Mouse (Mus musculus) forebrain, embryonic 10.5 days (tissue): Measurements from ENCODE around the gene Primpol. TPM values are rescaled to one million over a fixed set of nuclear protein-coding genes. Genes with fewer than 3 reads are reported as not detected.

Experiments
- DNase-seq: peaks from one replicate; pipeline ENCODE4 v3.0.0-alpha.2; 2017; ENCODE audit warnings: low spot score; ENCODE audit errors: extremely low spot score
- H3K27ac ChIP-seq: fragments of 300-500 bp; sonication (generic); 2 replicates; pipeline ENCODE4 v1.5.1; 2016; ENCODE audit warnings: mild to moderate bottlenecking
- H3K27me3 ChIP-seq: fragments of 300-500 bp; sonication (generic); 2 replicates; pipeline ENCODE4 v1.6.1; 2016; ENCODE audit warnings: mild to moderate bottlenecking; ENCODE audit not compliant: poor library complexity, severe bottlenecking
- H3K36me3 ChIP-seq: fragments of 300-500 bp; sonication (generic); replicated peaks from 2 replicates; pipeline ENCODE4 v1.6.1; 2016; ENCODE audit warnings: mild to moderate bottlenecking, moderate library complexity
- H3K4me1 ChIP-seq: fragments of 300-500 bp; sonication (generic); 2 replicates; pipeline ENCODE4 v1.6.1; 2016
- H3K4me3 ChIP-seq: fragments of 300-500 bp; sonication (generic); 2 replicates; pipeline ENCODE4 v1.5.1; 2016; ENCODE audit warnings: mild to moderate bottlenecking, moderate library complexity
- H3K9me3 ChIP-seq: fragments of 300-500 bp; sonication (generic); 2 replicates; pipeline ENCODE4 v1.6.1; 2016; ENCODE audit warnings: mild to moderate bottlenecking, moderate library complexity
- WGBS: fragments of 180-500 bp; shearing (Covaris S2); methylation state at CpG from one replicate; pipeline ENCODE4 v1.1.7; 2016; 5-methylcytosine and 5-hydroxymethylcytosine counted together
- polyA plus RNA-seq: library from polyadenylated mRNA; unstranded; fragments of >200 nt; fragmentation: Nextera tagmentation; extraction: Ambion mirVana; gene quantifications from 2 replicates; pipeline ENCODE4 v1.2.1, GENCODE M21; 2016

Gene Primpol
- polyA plus RNA-seq, 1 experiment from 2014 or later = 9.9 TPM

- H3K27ac ChIP-seq = 0 out of 2 replicates have a peak overlapping the region, but pooled peaks have one; percentile 10
- no peaks in the 10 kb centered on the region for H3K36me3 ChIP-seq
- no peak overlapping the region for H3K4me3 ChIP-seq
- peaks cover 5% of the 10 kb centered on the region for H3K4me1 ChIP-seq
- WGBS = 88% methylated on average over 11 of the region's 11 CpGs
- H3K9me3 ChIP-seq = no peaks in the 10 kb centered on the region
- no peaks in the 10 kb centered on the region for H3K27me3 ChIP-seq
- no peak for DNase-seq
Observed at GRCm38 (mm10) chr8:46546431-46547176, 70.4 kb downstream of the Primpol start.

- H3K27me3 ChIP-seq = no peaks in the 10 kb centered on the region
- no peaks in the 10 kb centered on the region for H3K9me3 ChIP-seq
- H3K4me1 ChIP-seq = peaks cover under 1% of the 10 kb centered on the region; the same call in 1 of the 2 replicates
- no peak overlapping the region for H3K4me3 ChIP-seq
- no peak overlapping the region for H3K27ac ChIP-seq
- no peak for DNase-seq
- 81% methylated on average over 5 of the region's 5 CpGs for WGBS
- H3K36me3 ChIP-seq = no peaks in the 10 kb centered on the region
Observed at GRCm38 (mm10) chr8:46545854-46546253, 71.2 kb downstream of the Primpol start.

- Histone ChIP-seq H3K4me3 (no peak overlapping the region), H3K36me3 (no peaks in the 10 kb centered on the region), H3K27me3 (no peaks in the 10 kb centered on the region), H3K27ac (no peak overlapping the region), H3K4me1 (no peaks in the 10 kb centered on the region), H3K9me3 (no peaks in the 10 kb centered on the region)
- no peak for DNase-seq
- 80% methylated on average over 6 of the region's 6 CpGs for WGBS
Observed at GRCm38 (mm10) chr8:46543662-46544061, 73.3 kb downstream of the Primpol start.

- H3K27ac ChIP-seq = no peak overlapping the region
- no peak for DNase-seq
- H3K4me1 ChIP-seq = no peaks in the 10 kb centered on the region
- no peaks in the 10 kb centered on the region for H3K36me3 ChIP-seq
- H3K4me3 ChIP-seq = no peak overlapping the region
- 87% methylated on average over 7 of the region's 7 CpGs for WGBS
- no peaks in the 10 kb centered on the region for H3K27me3 ChIP-seq
- no peaks in the 10 kb centered on the region for H3K9me3 ChIP-seq
Observed at GRCm38 (mm10) chr8:46543191-46543590, 73.8 kb downstream of the Primpol start.

- 72% methylated on average over 5 of the region's 5 CpGs for WGBS
- Histone ChIP-seq H3K27me3 (no peaks in the 10 kb centered on the region), H3K27ac (no peak overlapping the region), H3K4me3 (no peak overlapping the region), H3K4me1 (no peaks in the 10 kb centered on the region), H3K9me3 (no peaks in the 10 kb centered on the region), H3K36me3 (no peaks in the 10 kb centered on the region)
- no peak for DNase-seq
Observed at GRCm38 (mm10) chr8:46539701-46540100, 77.3 kb downstream of the Primpol start.

- no peaks in the 10 kb centered on the region for H3K27me3 ChIP-seq
- H3K4me3 ChIP-seq = no peak overlapping the region
- 91% methylated on average over 7 of the region's 7 CpGs for WGBS
- H3K27ac ChIP-seq = no peak overlapping the region
- H3K4me1 ChIP-seq = no peaks in the 10 kb centered on the region
- H3K9me3 ChIP-seq = no peaks in the 10 kb centered on the region
- DNase-seq = no peak
- H3K36me3 ChIP-seq = no peaks in the 10 kb centered on the region
Observed at GRCm38 (mm10) chr8:46533926-46534325, 83.1 kb downstream of the Primpol start.

- 58% methylated on average over 4 of the region's 4 CpGs for WGBS
- DNase-seq = no peak
- no peak overlapping the region for H3K27ac ChIP-seq
- H3K36me3 ChIP-seq = no peaks in the 10 kb centered on the region
- H3K9me3 ChIP-seq = no peaks in the 10 kb centered on the region
- no peaks in the 10 kb centered on the region for H3K4me1 ChIP-seq
- no peaks in the 10 kb centered on the region for H3K27me3 ChIP-seq
- H3K4me3 ChIP-seq = no peak overlapping the region
Observed at GRCm38 (mm10) chr8:46530541-46530940, 86.5 kb downstream of the Primpol start.

GRCm38 (mm10) chr8:46529508-46529907 lies 87.5 kb downstream of the Primpol start:
- Histone ChIP-seq H3K4me1 (no peaks in the 10 kb centered on the region), H3K36me3 (no peaks in the 10 kb centered on the region), H3K27ac (no peak overlapping the region), H3K4me3 (no peak overlapping the region), H3K27me3 (no peaks in the 10 kb centered on the region), H3K9me3 (no peaks in the 10 kb centered on the region)
- DNase-seq = no peak
- 86% methylated on average over 4 of the region's 4 CpGs for WGBS

- Histone ChIP-seq H3K4me1 (0 out of 2 replicates have a peak, but pooled peaks cover 4% of the 10 kb centered on the region), H3K27ac (no peak overlapping the region), H3K4me3 (no peak overlapping the region), H3K27me3 (no peaks in the 10 kb centered on the region), H3K9me3 (no peaks in the 10 kb centered on the region), H3K36me3 (no peaks in the 10 kb centered on the region)
- DNase-seq = no peak
- 90% methylated on average over 10 of the region's 10 CpGs for WGBS
Observed at GRCm38 (mm10) chr8:46526821-46527220, 90.2 kb downstream of the Primpol start.

- H3K27me3 ChIP-seq = no peaks in the 10 kb centered on the region
- WGBS = 93% methylated on average over 8 of the region's 8 CpGs
Observed at GRCm38 (mm10) chr8:46526098-46526497, 90.9 kb downstream of the Primpol start.

More at GRCm38 (mm10) chr8:46526098-46526497, 90.9 kb downstream of the Primpol start:
- H3K4me3 ChIP-seq = no peak overlapping the region
- H3K9me3 ChIP-seq = no peaks in the 10 kb centered on the region
- H3K4me1 ChIP-seq = 0 out of 2 replicates have a peak, but pooled peaks cover 4% of the 10 kb centered on the region
- no peak overlapping the region for H3K27ac ChIP-seq
- DNase-seq = no peak
- no peaks in the 10 kb centered on the region for H3K36me3 ChIP-seq

Other genes with a start within 250 kb of the Primpol start
- gene Acsl1, start 146.2 kb downstream of the Primpol start, polyA plus RNA-seq = 6.5 and 6.9 TPM in 2 replicates
- 34.2 and 34.9 TPM in 2 replicates for gene Cenpu, start 65.2 kb downstream of the Primpol start, polyA plus RNA-seq
- gene Casp3, start 79 bp upstream of the Primpol start, polyA plus RNA-seq = 132 and 139 TPM in 2 replicates
- 5.6 and 7.8 TPM in 2 replicates for gene Irf2, start 122.5 kb upstream of the Primpol start, polyA plus RNA-seq